Mouse (Mus musculus) cerebellum, postnatal 4 days (tissue): ENCODE results near the gene Fads2.

Experiments used
- DNase-seq, 2 experiments: peaks; one replicate each; pipeline ENCODE4 v3.0.0; 2022; ENCODE audit warnings: low spot score in 2 of 2, mixed read lengths in 1 of 2

Fads2 gene

DNA sequence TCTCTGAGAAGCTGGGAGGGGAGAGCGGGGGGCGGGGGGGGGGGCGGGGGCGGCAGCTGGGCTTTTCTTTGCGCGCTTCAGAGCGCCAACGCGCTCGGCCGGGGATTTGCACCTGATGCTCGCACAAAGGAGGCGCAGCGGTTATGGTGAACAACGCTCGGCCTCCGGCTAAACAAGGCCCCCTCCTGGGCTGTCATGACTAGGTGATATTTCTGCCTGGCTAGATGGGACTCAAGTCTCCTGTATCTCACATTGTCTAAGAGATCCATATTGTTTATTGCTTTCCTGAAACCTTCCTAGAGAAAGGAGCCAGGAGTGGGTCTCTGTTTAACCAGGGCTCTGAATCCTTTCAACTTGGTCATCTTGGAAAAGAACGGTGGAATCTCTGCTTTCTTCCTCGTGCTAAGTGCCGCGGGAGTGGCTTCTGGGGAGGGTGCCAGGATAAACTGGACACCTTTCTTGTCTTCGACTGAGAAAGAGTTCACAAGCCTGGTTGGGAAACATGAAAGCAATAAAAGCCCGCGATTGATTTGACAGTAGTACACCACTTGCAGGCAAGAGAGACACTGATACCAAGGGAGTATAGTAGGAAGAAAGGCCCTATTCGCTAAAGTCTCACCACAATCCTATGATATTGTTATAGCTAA is 631 bp upstream of the Fads2 start:
- no peak for DNase-seq

DNA sequence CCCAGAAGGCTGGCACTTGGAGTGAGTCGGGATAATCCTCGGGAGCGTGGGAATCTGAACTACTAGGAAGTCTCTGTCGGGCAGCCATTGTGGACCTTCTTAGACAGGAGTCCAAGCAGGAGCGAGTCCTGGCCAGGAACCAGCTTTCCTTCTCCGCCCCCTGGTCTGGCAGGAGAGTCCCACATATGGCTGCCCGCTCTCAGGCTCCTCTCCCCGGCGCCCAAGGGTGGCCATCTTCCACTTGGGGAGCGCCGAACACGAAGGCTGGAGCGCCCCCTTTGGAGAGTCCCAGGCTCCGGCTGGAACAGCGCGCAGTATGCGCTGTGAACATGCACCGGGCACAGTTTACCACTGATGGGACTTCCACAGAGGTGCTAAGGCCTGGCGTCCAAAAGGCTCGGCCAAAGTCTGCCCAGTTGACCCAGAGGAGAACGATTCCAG is 895 bp downstream of the Fads2 start:
- peak; percentile 56 to 76 for DNase-seq

DNA sequence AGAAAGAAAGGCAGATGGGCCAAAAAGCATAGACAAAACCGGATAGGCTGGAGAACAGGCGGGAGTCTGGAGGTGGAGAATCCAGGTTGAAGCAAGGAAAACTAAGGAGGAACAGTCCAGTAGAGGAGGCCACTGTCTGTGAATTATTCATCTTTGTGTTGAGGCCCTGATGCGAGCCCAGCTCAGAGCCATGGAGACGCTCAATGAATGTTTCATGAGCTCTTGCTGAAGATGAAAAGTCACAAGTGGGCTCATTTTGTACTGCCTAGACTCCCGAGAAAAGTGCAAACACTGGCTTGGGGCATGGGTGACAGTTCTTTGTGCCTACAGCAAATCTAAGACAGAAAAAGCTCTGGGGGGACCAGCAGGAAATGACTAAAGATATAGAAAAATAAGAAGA is 3.7 kb downstream of the Fads2 start:
- DNase-seq: no peak

DNA sequence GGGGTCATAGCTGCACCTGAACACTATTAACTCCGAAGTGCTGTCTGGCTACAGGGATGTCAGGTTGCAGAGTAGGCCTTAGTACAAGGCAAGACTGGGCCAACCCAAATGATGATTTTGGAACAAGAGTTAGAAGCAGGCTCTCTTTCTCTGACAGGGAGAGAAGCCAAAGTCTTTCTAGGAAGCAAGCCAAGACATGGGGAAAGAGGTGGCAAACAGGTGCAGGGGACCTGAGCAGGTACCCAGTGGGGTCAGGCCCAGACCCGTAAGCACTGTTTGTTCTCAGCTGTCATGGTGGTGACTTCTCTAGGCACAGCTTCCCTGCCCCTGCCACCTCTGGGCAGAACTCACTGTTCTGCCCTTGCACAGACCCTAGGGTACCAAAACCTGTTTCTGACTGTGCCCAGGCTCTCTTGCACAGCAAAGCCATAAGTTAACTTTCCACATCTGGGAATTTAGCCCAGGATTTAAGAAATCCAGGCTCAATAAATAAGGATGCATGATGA is 5.1 kb downstream of the Fads2 start:
- DNase-seq: no peak

DNA sequence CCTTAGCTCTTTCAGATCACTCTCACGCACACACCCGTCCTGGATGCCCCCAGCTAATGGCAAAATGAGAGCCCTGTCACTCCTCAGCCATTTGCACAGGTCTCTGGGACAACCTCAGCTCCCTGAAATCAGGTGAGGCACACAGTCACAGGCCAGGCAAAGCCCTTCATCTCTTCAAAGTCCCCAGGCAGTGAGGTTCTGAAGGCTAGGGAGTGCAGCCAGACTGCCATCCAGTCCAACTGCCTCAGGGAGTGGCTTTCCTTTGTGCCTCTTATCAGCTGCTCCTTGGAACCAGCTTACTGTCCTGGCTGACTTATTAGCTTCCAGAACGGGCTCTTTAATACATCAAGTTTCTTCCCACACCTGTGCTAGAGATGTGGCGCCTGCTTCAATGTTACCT is 6.9 kb downstream of the Fads2 start:
- DNase-seq: no peak

DNA sequence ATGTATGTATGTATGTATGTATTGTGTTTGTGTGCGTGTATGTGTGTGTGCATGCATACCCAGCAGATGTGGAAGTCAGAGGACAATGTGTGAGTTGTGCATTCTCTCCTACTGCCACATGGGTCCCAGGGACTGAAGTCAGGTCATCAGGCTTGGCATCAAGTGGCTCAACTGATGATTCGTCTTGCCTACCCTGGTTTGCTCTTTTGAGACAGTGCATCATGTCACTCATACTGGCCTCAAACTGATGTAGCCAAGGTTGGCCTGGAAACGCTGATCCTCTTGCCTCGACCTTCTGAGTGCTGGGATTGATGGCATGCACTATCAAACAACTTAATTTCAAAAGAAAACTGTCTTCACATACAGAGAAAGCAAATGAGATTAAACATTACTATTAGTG is 7.7 kb downstream of the Fads2 start:
- DNase-seq: no peak

DNA sequence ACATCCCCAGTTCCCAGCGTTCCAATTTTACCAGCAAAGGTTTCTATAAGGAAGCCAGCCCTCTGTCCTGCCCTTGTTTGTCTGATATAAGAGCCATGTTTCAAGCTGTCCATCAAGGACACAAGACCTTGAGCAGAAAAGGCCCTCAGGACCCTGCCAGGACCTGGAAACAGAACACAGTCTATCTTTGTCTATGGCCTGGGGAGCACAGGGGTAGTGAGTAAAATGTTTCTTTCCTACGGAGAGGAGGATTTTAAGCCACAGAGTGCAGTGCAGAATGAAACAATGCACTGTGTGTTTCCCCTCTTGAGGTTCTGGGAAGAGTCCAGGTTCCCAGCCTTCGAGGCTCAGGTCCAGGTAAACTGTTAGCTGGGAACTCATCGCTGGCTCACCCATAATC is 14.6 kb downstream of the Fads2 start:
- no peak for DNase-seq

DNA sequence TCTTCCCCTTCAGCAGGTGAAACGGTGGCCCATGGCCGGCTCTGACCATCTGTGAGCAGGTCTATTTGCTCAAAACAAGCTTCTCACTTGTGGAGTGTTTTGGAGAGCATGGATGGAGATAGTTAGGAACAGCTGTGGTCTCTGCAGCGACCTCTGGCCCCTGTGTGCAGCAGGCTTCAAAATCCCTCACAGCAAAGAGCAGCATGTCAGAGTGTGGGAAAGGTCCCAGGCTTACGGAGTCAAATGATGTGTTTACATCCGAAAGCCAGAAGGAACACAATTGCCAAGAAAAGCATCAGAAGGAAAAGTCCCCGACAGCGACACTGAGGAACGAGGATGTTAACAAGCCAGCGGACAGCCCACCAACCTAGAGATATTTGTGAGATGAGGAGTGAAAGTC is 16.1 kb downstream of the Fads2 start:
- DNase-seq: no peak

DNA sequence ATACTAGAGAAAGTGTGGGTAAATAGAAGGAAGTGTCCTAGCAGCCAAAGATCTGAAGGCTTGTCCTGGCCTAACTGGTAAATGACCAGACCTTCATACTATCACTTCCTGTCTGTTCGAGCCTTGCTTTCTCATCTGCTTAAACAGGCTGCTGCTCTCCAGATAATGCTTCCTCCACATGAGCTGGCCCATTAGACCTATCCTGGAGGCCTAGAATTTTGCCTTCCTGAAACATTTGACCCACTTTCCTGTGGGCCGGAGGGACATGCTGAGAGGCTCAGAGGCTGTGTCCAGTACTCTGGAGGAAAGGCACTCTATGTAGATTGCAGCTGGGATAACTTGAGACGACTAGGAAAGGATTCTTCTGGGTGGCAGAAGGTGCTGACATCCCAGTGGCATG is 19.4 kb downstream of the Fads2 start:
- no peak for DNase-seq

DNA sequence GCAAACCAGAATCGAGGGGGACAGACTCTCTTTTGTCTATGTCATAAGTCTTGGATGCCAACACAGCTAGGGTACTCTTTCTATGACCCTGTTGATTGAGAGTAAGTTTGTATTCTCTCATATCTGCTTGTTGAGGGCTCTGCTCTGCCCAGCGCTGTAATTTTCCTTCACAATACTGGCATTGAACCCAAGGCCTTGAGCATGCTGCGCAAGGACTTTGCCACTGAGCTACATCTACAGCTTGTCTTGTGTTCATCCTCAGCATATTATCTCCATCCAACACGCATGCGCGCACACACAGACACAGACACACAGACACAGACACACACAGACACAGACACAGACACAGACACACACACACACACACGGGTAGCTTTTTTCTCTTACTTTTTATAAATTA is 21.2 kb downstream of the Fads2 start:
- no peak for DNase-seq

DNA sequence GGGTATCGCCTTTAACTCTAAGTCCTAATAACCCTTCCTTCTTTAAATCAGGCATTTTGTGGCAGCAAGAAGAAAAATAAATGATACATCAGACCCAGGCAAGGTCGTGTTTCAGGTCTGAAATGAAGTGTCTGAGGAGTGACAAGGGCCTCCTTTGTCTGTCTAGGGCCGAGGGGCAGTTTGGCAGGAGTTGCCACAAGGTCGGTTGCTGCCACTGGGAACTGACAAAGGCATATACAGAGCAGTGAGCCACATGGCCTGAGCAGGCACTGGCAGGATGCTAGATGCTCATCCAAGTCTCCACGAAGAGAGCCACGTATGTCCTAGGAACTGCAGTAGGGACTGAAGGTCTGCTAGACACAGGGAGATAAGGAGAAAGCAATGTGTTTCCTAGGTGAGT is 23.2 kb downstream of the Fads2 start:
- DNase-seq: no peak

DNA sequence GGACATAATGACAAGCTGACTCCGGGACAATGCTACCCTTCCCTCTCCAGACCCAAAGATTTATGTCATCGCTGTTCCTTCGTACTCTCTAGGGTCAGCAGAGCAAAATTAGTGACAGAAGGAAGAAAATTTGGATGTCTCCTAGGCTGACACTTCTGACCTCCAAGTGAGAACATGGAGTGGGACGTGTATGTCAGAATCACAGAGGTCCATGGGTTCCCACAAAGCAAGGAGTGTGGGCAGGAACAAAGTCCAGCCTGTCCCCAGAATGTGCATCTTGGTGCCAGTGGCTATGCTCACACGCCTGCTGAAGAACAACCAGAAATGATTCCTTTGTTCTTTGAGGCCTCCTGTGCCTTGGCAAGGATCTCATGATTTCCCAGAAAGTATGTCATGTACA is 28.4 kb downstream of the Fads2 start:
- DNase-seq: no peak

DNA sequence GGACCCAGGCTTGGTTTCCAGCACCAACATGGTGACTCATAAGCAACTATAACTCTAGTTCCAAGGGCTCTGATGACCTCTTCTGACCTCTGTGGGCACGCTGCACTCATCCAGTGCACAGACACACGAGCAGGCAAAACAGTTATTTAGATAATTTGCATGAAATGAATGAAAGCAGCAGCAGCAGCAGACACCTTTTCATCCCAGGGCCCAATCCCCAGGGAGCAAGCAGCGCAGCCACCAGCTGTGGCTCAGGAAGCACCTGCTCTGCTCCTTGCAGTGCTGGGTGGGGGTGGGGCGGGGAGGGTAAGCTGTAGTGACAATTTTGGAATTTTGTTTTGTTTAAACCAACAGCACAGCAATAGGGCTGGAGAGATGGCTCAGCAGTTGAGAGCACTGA is 29.7 kb downstream of the Fads2 start:
- DNase-seq: no peak

DNA sequence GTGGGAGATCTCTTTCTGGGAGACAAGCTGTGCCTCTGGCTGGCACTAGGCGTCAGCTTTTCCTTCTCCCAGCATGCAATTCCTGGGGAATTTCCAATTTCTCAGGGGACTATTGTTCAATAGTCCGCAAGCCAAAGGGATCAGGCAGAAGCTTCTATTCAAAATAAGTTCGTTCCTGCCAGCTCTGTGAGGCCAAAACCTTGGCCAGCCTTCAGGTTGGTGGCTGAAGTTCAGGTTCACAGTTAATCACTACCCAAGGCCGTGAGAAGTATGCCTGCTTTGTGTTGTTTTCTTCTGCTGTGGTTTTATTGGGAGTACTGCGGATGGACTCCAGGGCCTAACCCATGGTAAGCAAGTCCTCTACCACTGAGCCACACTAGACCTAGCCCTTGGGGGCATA is 30.4 kb downstream of the Fads2 start:
- no peak for DNase-seq

DNA sequence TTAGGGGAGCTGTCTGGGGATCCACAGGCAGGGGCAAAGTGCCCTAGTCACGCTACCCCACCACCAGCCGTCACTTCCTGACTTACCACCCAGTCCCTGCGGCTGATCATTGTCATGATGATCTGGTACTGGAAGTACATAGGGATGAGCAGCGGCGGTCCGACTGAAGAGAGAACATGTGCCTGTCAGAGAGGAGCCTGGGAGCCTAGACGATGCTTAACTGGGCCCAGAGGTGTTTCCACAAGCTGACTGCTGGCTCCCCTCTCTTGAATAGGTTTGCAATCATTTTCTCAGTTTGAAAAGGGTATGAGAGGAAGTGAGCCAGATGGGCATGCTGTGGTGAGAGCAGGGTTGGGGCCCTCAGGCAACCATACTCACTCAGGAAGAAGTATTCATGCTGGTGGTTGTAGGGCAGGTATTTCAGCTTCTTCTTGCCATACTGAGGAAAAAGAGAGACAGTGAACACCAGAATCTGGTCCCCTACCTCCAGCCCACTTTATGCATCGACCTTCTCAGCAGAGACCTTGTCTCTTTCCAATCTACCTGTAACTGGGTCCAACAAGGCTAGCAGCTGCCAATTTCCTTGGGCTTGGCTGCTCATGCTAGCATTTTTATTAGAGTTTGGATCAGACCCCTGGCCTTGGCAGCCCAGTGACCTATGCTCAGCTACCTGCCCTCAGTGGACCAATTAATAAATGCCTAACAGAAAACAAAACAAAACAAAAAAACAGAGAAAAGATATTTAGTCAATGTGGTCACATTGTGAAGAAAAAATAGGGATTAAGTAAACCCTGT is 31.2 kb downstream of the Fads2 start:
- no peak for DNase-seq

DNA sequence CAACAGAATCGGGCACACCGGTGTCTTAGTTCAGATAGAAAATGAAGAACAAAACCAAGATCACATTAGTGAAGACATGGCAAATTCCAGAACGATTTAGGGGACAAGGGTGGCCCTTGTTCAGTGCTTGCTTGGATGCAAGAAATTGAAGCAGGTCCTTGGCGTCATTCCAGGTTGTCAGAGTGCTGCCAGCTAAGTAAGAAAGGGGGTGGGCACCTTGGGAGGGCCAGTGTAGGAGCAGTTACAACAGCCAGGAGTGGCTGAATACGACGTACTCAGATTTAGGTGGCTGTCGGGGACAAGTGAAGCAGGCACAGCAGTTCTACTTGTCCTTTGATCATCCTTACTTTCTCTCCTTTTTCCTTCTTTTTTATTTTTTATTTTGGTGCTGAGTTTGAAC is 33.8 kb downstream of the Fads2 start:
- DNase-seq: no peak

DNA sequence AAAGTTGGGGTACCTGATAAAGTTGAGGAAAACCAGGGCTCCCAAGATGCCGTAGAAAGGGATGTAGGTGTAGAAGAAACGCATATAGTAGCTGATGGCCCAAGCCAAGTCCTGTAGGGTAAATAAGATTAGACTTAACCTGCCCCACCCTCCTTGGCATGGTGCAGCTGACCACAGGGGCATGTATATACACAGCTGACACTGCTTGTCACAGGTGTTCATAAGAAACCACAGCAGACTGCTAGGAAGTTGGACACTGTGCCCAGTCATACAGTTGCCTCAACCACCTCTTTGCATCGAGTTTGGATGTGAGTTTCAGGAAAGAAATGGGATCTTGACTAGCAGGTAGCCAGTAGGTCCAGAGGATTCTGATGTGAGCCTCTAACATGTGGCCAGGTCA is 35.0 kb downstream of the Fads2 start:
- no peak for DNase-seq

DNA sequence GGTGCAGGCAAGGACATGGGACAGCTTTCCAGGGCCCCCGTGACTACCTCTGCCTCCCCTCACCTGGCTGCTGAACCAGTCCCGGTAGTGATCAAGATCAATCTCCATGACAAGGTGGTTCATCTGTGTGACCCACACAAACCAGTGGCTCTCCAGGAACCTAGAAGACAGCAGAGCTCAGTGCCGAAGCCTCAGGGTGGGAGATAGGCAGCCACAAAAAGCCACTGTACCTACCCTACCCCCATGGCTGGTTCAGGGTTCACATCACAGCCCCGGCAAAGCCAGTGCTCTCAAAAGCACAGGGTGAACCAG is 35.4 kb downstream of the Fads2 start:
- no peak for DNase-seq

DNA sequence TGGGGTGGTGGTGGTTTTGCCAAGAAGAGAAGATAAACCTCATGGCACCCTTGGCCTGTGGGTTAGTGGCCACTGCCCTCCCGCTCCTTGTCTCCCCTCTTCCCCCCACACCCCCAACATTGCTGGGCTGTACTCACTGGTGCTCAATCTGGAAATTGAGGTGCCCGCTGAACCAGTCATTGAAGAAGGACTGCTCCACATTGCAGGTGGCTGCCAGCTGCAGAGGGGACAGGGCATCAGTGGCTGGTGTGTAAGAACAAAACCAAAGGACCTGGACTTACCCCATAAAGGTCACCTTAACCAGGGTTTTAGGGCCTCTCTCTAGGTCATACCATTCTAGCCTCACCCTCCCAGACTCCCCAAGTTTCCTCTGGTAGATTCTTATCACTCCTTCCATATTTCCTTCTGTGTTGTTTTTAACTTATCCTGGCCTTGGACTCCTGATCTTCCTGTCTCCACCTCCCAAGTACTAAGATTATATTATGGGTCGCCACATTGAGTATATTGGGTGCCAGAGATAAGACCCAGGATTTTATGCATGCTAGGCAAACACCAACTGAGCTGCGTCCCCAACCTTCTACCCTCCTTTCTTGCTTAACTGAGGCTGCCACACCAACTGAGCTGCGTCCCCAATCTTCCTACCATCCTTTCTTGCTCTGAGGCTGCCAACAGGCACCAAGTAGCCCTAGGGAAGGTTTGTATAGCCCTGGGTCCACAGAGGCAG is 35.9 kb downstream of the Fads2 start:
- no peak for DNase-seq

DNA sequence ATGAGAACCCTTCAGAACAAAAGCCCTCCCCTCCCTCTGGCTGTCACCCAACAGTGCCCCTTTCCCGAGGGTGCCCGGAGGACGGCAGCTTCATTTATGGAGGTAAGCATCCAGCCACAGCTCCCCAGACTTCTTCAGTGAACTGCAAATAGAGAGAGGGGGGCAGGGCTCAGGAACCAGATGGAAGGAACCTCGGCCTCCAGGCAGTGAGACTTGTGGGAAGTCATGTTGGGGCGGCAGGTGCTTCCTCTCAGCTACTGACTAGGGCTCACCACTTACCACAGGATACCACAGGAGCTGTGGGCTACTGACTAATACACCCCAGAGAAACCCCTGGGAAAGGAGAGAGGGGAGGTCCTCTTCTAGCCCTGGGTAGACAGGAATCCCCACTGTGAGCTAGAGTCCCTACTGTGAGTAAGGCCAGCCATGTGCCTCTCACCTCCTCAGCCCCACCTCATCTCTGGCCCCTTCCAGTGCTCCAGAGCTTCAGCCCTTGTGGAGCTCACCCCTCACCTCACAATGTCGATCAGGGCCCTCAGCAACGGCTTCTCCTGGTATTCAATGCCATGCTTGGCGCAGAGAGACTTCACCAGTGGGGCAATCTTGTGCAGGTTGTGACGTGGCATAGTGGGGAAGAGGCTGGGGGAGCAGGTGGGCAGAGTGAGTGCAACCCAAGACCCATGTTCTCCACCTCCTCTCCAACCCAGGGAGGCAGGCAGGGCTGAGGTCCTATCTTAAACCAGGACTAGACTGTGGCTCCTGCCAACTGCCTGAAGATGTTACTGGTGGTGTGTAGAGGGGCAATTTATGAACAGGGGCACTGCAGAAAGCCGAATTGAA is 37.2 kb downstream of the Fads2 start:
- no peak for DNase-seq

DNA sequence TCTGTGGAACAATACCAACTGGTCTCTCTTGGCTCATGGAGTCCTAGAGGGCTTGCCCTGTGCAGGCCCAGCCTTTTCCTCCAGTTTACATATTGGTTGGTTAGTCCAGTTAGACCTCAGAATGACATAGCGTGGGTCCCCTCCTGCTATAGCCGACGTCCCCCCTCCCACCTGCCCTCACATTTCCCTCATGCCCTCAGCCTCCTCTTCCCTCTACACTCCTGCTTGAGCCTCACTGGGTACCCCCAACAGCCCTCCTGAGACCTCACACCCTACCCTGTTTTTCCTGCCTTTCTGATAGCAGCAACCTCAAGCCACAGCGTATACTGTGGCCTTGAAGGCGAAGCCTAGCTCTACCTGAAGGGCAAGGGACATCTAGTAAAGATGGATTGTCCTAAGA is 38.7 kb downstream of the Fads2 start:
- DNase-seq: no peak

DNA sequence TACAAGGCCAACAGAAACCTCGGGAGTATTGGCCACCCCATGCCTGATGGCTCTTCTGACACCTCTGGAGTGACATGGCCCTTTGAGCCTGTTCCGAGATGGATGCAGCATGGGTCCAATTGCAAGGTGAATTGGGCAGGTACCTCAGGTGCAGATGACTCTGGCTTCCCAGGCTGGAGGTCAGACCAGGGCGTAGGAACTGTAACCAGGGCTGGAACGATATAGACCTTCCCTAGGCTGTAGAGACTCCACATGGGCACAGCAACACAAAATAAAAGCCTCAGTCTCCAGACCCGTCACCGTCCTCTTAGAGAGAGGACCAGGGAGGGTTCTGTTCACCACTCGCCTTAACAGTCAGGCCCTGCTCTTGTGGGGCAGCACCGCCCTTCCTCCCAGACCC is 39.3 kb downstream of the Fads2 start:
- no peak for DNase-seq
